ENCODE assay signal across 28 mouse cellular contexts in the genomic region with DNA sequence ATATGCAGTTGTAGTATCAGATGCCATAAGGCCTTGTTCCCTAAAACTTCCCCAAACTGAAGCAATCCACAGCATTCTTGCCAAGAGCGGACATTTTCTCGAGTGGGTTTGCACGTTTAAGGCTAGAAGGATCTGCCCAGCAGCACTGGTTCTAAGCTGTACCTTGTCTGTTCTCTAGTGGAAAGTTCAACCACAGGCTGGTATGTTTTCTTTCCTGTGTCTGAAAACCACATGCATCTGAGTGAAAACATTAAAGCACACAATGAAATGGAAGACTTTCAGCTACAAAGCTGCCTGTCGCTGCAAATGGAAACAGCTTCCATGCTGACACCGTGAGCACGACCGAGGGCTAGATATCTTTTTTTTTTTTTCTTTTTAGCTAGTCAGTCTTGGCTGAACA. TPM values are rescaled to one million over a fixed set of nuclear protein-coding genes. Genes with fewer than 3 reads are reported as not detected.
DNase-seq lines count a peak whose midpoint lies in the region; ATAC-seq lines count a peak whose summit lies in the region.
"Had no signal": no experiment of that assay in that cellular context is flagged by ENCODE, and none has a peak within 500 bp of the region (broad histone marks: within the 10 kb centered on the region; RNA-seq: fewer than 3 reads in every experiment).

No protein-coding gene starts in this region.

- H3K9me3 ChIP-seq in hindbrain, embryonic 11.5 days (ENCODE audit: control insufficient read depth, low read length), result no peaks in the 10 kb centered on the region
- H3K9me3 ChIP-seq: heart, embryonic 12.5 days; hindbrain, embryonic 13.5 days; limb, embryonic 12.5 days; midbrain, embryonic 15.5 days had no signal

- H3K4me1 ChIP-seq in hindbrain, embryonic 11.5 days (replicated peaks; ENCODE audit: control insufficient read depth, insufficient read depth, low read length), result no peaks in the 10 kb centered on the region
- H3K4me1 ChIP-seq: heart, embryonic 12.5 days; hindbrain, embryonic 13.5 days; limb, embryonic 12.5 days; midbrain, embryonic 15.5 days had no signal

- no peaks in the 10 kb centered on the region for H3K27me3 ChIP-seq in hindbrain, embryonic 11.5 days (ENCODE audit: control insufficient read depth, insufficient read depth, low read length)
- H3K27me3 ChIP-seq: heart, embryonic 12.5 days; hindbrain, embryonic 13.5 days; limb, embryonic 12.5 days; megakaryocyte, embryonic 14.5 days; midbrain, embryonic 15.5 days had no signal

- no peak overlapping the region for H3K27ac ChIP-seq in hindbrain, embryonic 11.5 days (ENCODE audit: low read depth, low read length)
- H3K27ac ChIP-seq: hindbrain, embryonic 13.5 days; layer of hippocampus, adult 2 months; limb, embryonic 12.5 days; midbrain, embryonic 15.5 days had no signal

- H3K4me2 ChIP-seq in hindbrain, embryonic 11.5 days (replicated peaks; ENCODE audit: low read depth, low read length), result no peak overlapping the region
- H3K4me2 ChIP-seq: heart, embryonic 12.5 days; hindbrain, embryonic 13.5 days; limb, embryonic 12.5 days; liver, embryonic 11.5 days; midbrain, embryonic 15.5 days had no signal

- no peaks in the 10 kb centered on the region for H3K36me3 ChIP-seq in hindbrain, embryonic 11.5 days (ENCODE audit: control insufficient read depth, insufficient read depth, low read length)
- H3K36me3 ChIP-seq: heart, embryonic 12.5 days; hindbrain, embryonic 13.5 days; limb, embryonic 12.5 days; midbrain, embryonic 15.5 days had no signal

- no peak overlapping the region for H3K9ac ChIP-seq in hindbrain, embryonic 11.5 days (ENCODE audit: low read depth, low read length)
- H3K9ac ChIP-seq: heart, embryonic 12.5 days; hindbrain, embryonic 13.5 days; limb, embryonic 12.5 days; liver, postnatal 0 days; midbrain, embryonic 15.5 days had no signal

- ATAC-seq in activated CD4-positive, CD25-positive, alpha-beta regulatory T cell, adult 4 months, result peak; percentile 78
- no peak for ATAC-seq in hindbrain, embryonic 11.5 days (ENCODE audit: low FRiP score)
- ATAC-seq: forebrain, embryonic 14.5 days; liver, postnatal 0 days; midbrain, embryonic 15.5 days had no signal

- DNase-seq in thymus, adult 18-20 months, result peak; percentile 24 to 61
- no peak for DNase-seq in thymus, postnatal 4 days
- DNase-seq in natural killer cell, adult 2 months (ENCODE audit: low spot score in 2 of 2), result peak; percentile 29 to 46
- DNase-seq in thymus, postnatal 36 days, result peak; percentile 41 to 62
- DNase-seq in hindbrain, embryonic 11.5 days (ENCODE audit: low spot score), result no peak
- no peak for DNase-seq in layer of hippocampus, postnatal 36 days
- no peak for DNase-seq in gastrocnemius, adult 18-20 months (ENCODE audit: low spot score)
- DNase-seq: adrenal gland, adult 8-10 months; B cell, adult 2 months; cerebellum, adult 11-12 months; cerebellum, postnatal 25 days; embryo, embryonic 11 days; heart, postnatal 10 days; kidney, adult 8-10 months; kidney, postnatal 14 days; liver, postnatal 0 days; lung, postnatal 10 days; right cerebral cortex, adult 18-20 months; right cerebral cortex, postnatal 4 days had no signal

- 89% methylated on average over 7 of the region's 7 CpGs for WGBS in hindbrain, embryonic 11.5 days

- H3K4me3 ChIP-seq in hindbrain, embryonic 11.5 days (ENCODE audit: low read depth, low read length), result no peak overlapping the region
- H3K4me3 ChIP-seq: heart, embryonic 12.5 days; hindbrain, embryonic 13.5 days; layer of hippocampus, adult 2 months; limb, embryonic 12.5 days; megakaryocyte, embryonic 14.5 days; midbrain, embryonic 15.5 days had no signal

RNA-seq across cellular contexts. Expression of a gene that starts 12.3 kb away (rescaled TPM):
- 100 to 1,000 TPM; 118 to 125 TPM for polyA plus RNA-seq in activated CD4-positive, CD25-positive, alpha-beta regulatory T cell, adult 4 months (2017; shearing (Covaris generic))
- polyA plus RNA-seq in hindbrain, embryonic 11.5 days (2014; fragmentation: Nextera tagmentation; extraction: Ambion mirVana), result 3.1 and 3.7 TPM in 2 replicates
- total RNA-seq in layer of hippocampus, postnatal 36 days (2021), result 10 to 100 TPM; 11.1 to 11.2 TPM
- total RNA-seq in gastrocnemius, adult 18-20 months (2021), result 10 to 100 TPM; 83.8 to 90.7 TPM

Comparison
In these comparisons a context has a peak if more than half of its experiments do, and no peak if none do; other contexts are left out.
1. DNase-seq: peak in thymus, adult 18-20 months (2 of 2), natural killer cell, adult 2 months (2 of 2) and thymus, postnatal 36 days (2 of 2); none in thymus, postnatal 4 days (single experiment), hindbrain, embryonic 11.5 days (single experiment), layer of hippocampus, postnatal 36 days (0 of 2) and gastrocnemius, adult 18-20 months (single experiment).
2. RNA of a gene that starts 12.3 kb away (total RNA-seq): 83.8 to 90.7 TPM in gastrocnemius, adult 18-20 months; 11.1 to 11.2 TPM in layer of hippocampus, postnatal 36 days; every median in the first group is over 4 times any median in the second.